Mouse (Mus musculus): ENCODE measurements at regions not wholly inside any gene's neighbourhood (a gene's known extent, or its start where the extent isn't known, plus 50 kb on each side); places are given as distances from the start of the nearest gene placed in this dataset.

GRCm38 (mm10) chr1:23462411-23462810 is 64.8 kb upstream of the Ogfrl1 start:
- no peak for DNase-seq (ENCODE audit: low spot score in 2 of 2)

- DNase-seq (ENCODE audit: low spot score in 2 of 2) = peak in 1 of 2 experiments; percentile 20
Observed at GRCm38 (mm10) chr1:23464081-23464480, 66.5 kb upstream of the Ogfrl1 start.

- no peak for DNase-seq (ENCODE audit: low spot score in 2 of 2)
Observed at GRCm38 (mm10) chr1:23466340-23466739, 68.8 kb upstream of the Ogfrl1 start.

- no peak for DNase-seq (ENCODE audit: low spot score in 2 of 2)
Observed at GRCm38 (mm10) chr1:23467405-23467804, 69.8 kb upstream of the Ogfrl1 start.

GRCm38 (mm10) chr1:23480776-23481320 is 83.3 kb upstream of the Ogfrl1 start:
- DNase-seq (ENCODE audit: low spot score in 2 of 2) = no peak

- no peak for DNase-seq (ENCODE audit: low spot score in 2 of 2)
Observed at GRCm38 (mm10) chr1:23484566-23484965, 87.0 kb upstream of the Ogfrl1 start.

- DNase-seq (ENCODE audit: low spot score in 2 of 2) = no peak
Observed at GRCm38 (mm10) chr1:23485150-23485775, 87.7 kb upstream of the Ogfrl1 start.

GRCm38 (mm10) chr1:23487031-23487430 is 89.5 kb upstream of the Ogfrl1 start:
- no peak for DNase-seq (ENCODE audit: low spot score in 2 of 2)

GRCm38 (mm10) chr1:23490640-23491039 is 93.1 kb upstream of the Ogfrl1 start:
- DNase-seq (ENCODE audit: low spot score in 2 of 2) = peak in 1 of 2 experiments; percentile 26

GRCm38 (mm10) chr1:23491041-23491440 is 93.5 kb upstream of the Ogfrl1 start:
- DNase-seq (ENCODE audit: low spot score in 2 of 2) = no peak

- DNase-seq (ENCODE audit: low spot score in 2 of 2) = no peak
Observed at GRCm38 (mm10) chr1:23492981-23493380, 95.4 kb upstream of the Ogfrl1 start.

GRCm38 (mm10) chr1:23495412-23495811 is 97.8 kb upstream of the Ogfrl1 start:
- no peak for DNase-seq (ENCODE audit: low spot score in 2 of 2)

GRCm38 (mm10) chr1:23520113-23520512 is 122.5 kb upstream of the Ogfrl1 start:
- no peak for DNase-seq (ENCODE audit: low spot score in 2 of 2)

GRCm38 (mm10) chr1:23532659-23533058 is 135.1 kb upstream of the Ogfrl1 start:
- DNase-seq (ENCODE audit: low spot score in 2 of 2) = no peak

GRCm38 (mm10) chr1:23536621-23537020 is 139.0 kb upstream of the Ogfrl1 start:
- no peak for DNase-seq (ENCODE audit: low spot score in 2 of 2)

GRCm38 (mm10) chr1:23538419-23538818 is 140.8 kb upstream of the Ogfrl1 start:
- DNase-seq (ENCODE audit: low spot score in 2 of 2) = no peak

- DNase-seq (ENCODE audit: low spot score in 2 of 2) = no peak
Observed at GRCm38 (mm10) chr1:23540594-23540993, 143.0 kb upstream of the Ogfrl1 start.

- DNase-seq (ENCODE audit: low spot score in 2 of 2) = no peak
Observed at GRCm38 (mm10) chr1:23555794-23556193, 158.2 kb upstream of the Ogfrl1 start.

GRCm38 (mm10) chr1:23568106-23568505 is 170.5 kb upstream of the Ogfrl1 start:
- no peak for DNase-seq (ENCODE audit: low spot score in 2 of 2)

- DNase-seq (ENCODE audit: low spot score in 2 of 2) = no peak
Observed at GRCm38 (mm10) chr1:23574461-23574860, 176.9 kb upstream of the Ogfrl1 start.

GRCm38 (mm10) chr1:23575005-23575404 is 177.4 kb upstream of the Ogfrl1 start:
- no peak for DNase-seq (ENCODE audit: low spot score in 2 of 2)

GRCm38 (mm10) chr1:23575515-23575914 is 177.9 kb upstream of the Ogfrl1 start:
- no peak for DNase-seq (ENCODE audit: low spot score in 2 of 2)

- no peak for DNase-seq (ENCODE audit: low spot score in 2 of 2)
Observed at GRCm38 (mm10) chr1:23576150-23576549, 178.6 kb upstream of the Ogfrl1 start.

GRCm38 (mm10) chr1:23589414-23589942 is 172.1 kb upstream of the B3gat2 start:
- DNase-seq (ENCODE audit: low spot score in 2 of 2) = no peak
